Mouse (Mus musculus) heart, embryonic 13.5 days (tissue): ENCODE results near the gene Chrdl2. TPM values are rescaled to one million over a fixed set of nuclear protein-coding genes. Genes with fewer than 3 reads are reported as not detected.

Experiments used
- polyA plus RNA-seq: library from polyadenylated mRNA; unstranded; fragments of >200 nt; fragmentation: Nextera tagmentation; extraction: Ambion mirVana; gene quantifications from 2 replicates; pipeline ENCODE4 v1.2.1, GENCODE M21; 2015

The Chrdl2 gene
- polyA plus RNA-seq, 1 experiment from 2014 or later = 0.49 TPM

Other genes starting within 250 kb of the Chrdl2 start
- gene Olfr521, start 242.7 kb upstream of the Chrdl2 start, polyA plus RNA-seq = not detected in 2 replicates
- 3.1 and 3.9 TPM in 2 replicates for gene Neu3, start 177.8 kb upstream of the Chrdl2 start, polyA plus RNA-seq
- gene Xrra1, start 147.1 kb upstream of the Chrdl2 start, polyA plus RNA-seq = 0.15 and 0.18 TPM in 2 replicates
- gene Spcs2, start 142.7 kb upstream of the Chrdl2 start, polyA plus RNA-seq = 187 and 211 TPM in 2 replicates
- 2.7 and 2.8 TPM in 2 replicates for gene Rnf169, start 25.7 kb upstream of the Chrdl2 start, polyA plus RNA-seq
- 34.8 and 36.5 TPM in 2 replicates for gene Pold3, start 115.4 kb downstream of the Chrdl2 start, polyA plus RNA-seq
- gene Lipt2, start 153.1 kb downstream of the Chrdl2 start, polyA plus RNA-seq = 13.6 and 14.8 TPM in 2 replicates
- gene Kcne3, start 170.3 kb downstream of the Chrdl2 start, polyA plus RNA-seq = 11.0 and 14.0 TPM in 2 replicates
- gene Pgm2l1, start 221.2 kb downstream of the Chrdl2 start, polyA plus RNA-seq = 1.7 and 2.1 TPM in 2 replicates